Mouse (Mus musculus) midbrain, embryonic 13.5 days (tissue): ENCODE measurements around the gene Mog. TPM values are rescaled to one million over a fixed set of nuclear protein-coding genes. Genes with fewer than 3 reads are reported as not detected.

ENCODE experiments used
- ATAC-seq: fragments of 200-750 bp; cut with Nextera tagmentation; 2 replicates; pipeline ENCODE4 v1.8.0; 2017; ENCODE audit warnings: mild to moderate bottlenecking, moderate TSS enrichment, moderate library complexity
- H3K27ac ChIP-seq: fragments of 300-500 bp; sonication (generic); 2 replicates; pipeline ENCODE4 v1.5.1; 2015; ENCODE audit warnings: inconsistent platforms, mild to moderate bottlenecking, moderate library complexity
- H3K27me3 ChIP-seq: fragments of 300-500 bp; sonication (generic); 2 replicates; pipeline ENCODE4 v1.6.1; 2015; ENCODE audit warnings: mild to moderate bottlenecking, inconsistent platforms
- H3K36me3 ChIP-seq: fragments of 300-500 bp; sonication (generic); 2 replicates; pipeline ENCODE4 v1.6.1; 2015; ENCODE audit warnings: mild to moderate bottlenecking, inconsistent platforms
- H3K4me1 ChIP-seq: fragments of 300-500 bp; sonication (generic); replicated peaks from 2 replicates; pipeline ENCODE4 v1.6.1; 2015; ENCODE audit warnings: inconsistent platforms
- H3K4me2 ChIP-seq: fragments of 300-500 bp; sonication (generic); replicated peaks from 2 replicates; pipeline ENCODE4 v1.6.1; 2015; ENCODE audit warnings: moderate library complexity, mild to moderate bottlenecking, inconsistent platforms
- H3K4me3 ChIP-seq: fragments of 300-500 bp; sonication (generic); replicated peaks from 2 replicates; pipeline ENCODE4 v1.5.1; 2015; ENCODE audit warnings: mild to moderate bottlenecking, inconsistent platforms
- H3K9ac ChIP-seq: fragments of 300-500 bp; sonication (generic); replicated peaks from 2 replicates; pipeline ENCODE4 v1.6.1; 2015; ENCODE audit warnings: mild to moderate bottlenecking, inconsistent platforms
- H3K9me3 ChIP-seq: fragments of 300-500 bp; sonication (generic); 2 replicates; pipeline ENCODE4 v1.6.1; 2016; ENCODE audit warnings: mild to moderate bottlenecking, inconsistent platforms
- WGBS: fragments of 180-500 bp; shearing (Covaris S2); methylation state at CpG from one replicate; pipeline ENCODE4 v1.1.7; 2015; 5-methylcytosine and 5-hydroxymethylcytosine counted together
- polyA plus RNA-seq: library from polyadenylated mRNA; unstranded; fragments of >200 nt; fragmentation: Nextera tagmentation; extraction: Ambion mirVana; gene quantifications from 2 replicates; pipeline ENCODE4 v1.2.1, GENCODE M21; 2015

Mog gene
- polyA plus RNA-seq = 1.6 TPM in 2 replicates

GRCm38 (mm10) chr17:37022628-37023576 lies at the start of gene Mog:
Gene Mog (minus strand): TSS chr17:37023398.
- no peak for ATAC-seq
- 73% methylated on average over 9 of the region's 9 CpGs for WGBS

GRCm38 (mm10) chr17:37072730-37073276 lies 49.6 kb upstream of the Mog start:
- Histone ChIP-seq H3K27me3 (0 out of 2 replicates have a peak, but pooled peaks cover 4% of the 10 kb centered on the region), H3K4me2 (no peak overlapping the region), H3K9ac (no peak overlapping the region), H3K4me3 (no peak overlapping the region), H3K9me3 (no peaks in the 10 kb centered on the region), H3K36me3 (peaks cover 90% of the 10 kb centered on the region), H3K27ac (peak overlapping the region; percentile 60), H3K4me1 (peaks cover 16% of the 10 kb centered on the region)
- peak; percentile 37; the same call in 1 of the 2 replicates for ATAC-seq
- 24% methylated on average over 11 of the region's 11 CpGs for WGBS

More at GRCm38 (mm10) chr17:37022628-37023576, at the start of gene Mog:
- Histone ChIP-seq H3K27me3 (no peaks in the 10 kb centered on the region), H3K9me3 (no peaks in the 10 kb centered on the region), H3K27ac (no peak within 1 kb of the TSS), H3K9ac (no peak within 1 kb of the TSS), H3K4me2 (no peak within 1 kb of the TSS), H3K4me1 (peaks cover 3% of the 10 kb centered on the region; the same call in 1 of the 2 replicates), H3K4me3 (no peak within 1 kb of the TSS), H3K36me3 (no peaks in the 10 kb centered on the region)

- WGBS = 50% methylated on average over 12 of the region's 12 CpGs
- H3K4me1 ChIP-seq = peaks cover 16% of the 10 kb centered on the region
- peaks cover 96% of the 10 kb centered on the region for H3K36me3 ChIP-seq
- 0 out of 2 replicates have a peak, but pooled peaks cover 4% of the 10 kb centered on the region for H3K27me3 ChIP-seq
- 0 out of 2 replicates have a peak overlapping the region, but pooled peaks have one; percentile 16 for H3K9ac ChIP-seq
- H3K4me3 ChIP-seq = no peak overlapping the region
- H3K4me2 ChIP-seq = no peak overlapping the region
- ATAC-seq = peak; percentile 48; the same call in 1 of the 2 replicates
- no peaks in the 10 kb centered on the region for H3K9me3 ChIP-seq
- peak overlapping the region; percentile 60; the same call in 1 of the 2 replicates for H3K27ac ChIP-seq
Measured at GRCm38 (mm10) chr17:37072080-37072729, 49.0 kb upstream of the Mog start.

GRCm38 (mm10) chr17:37070121-37070520 lies 46.9 kb upstream of the Mog start:
- no peak for ATAC-seq
- WGBS = 88% methylated on average over 8 of the region's 8 CpGs

DNA sequence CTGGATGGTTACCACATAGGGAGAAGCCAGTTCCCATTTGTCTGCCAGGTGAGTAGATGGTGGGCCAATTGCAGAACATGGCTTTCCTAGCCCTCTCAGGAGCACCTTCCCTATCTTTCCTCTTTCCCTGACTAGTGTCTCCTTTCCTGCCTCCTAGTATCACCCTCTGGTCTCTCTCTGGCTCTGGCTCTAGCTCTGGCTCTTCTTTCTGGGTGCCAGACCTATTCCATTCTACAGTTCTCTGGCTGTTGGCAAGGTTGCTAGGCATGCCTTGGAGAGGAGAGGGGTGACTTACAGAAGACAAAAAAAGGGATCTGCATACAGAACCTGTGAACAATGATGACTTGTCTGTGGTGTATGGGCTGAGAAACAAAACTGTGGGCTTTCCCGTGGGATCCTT lies 44.7 kb upstream of the Mog start:
- 0 out of 2 replicates have a peak overlapping the region, but pooled peaks have one; percentile 6 for H3K27ac ChIP-seq
- WGBS = 81% methylated on average over 1 of the region's 1 CpGs

More at GRCm38 (mm10) chr17:37070121-37070520, 46.9 kb upstream of the Mog start:
- Histone ChIP-seq H3K4me1 (peaks cover 16% of the 10 kb centered on the region), H3K9me3 (no peaks in the 10 kb centered on the region), H3K4me2 (no peak overlapping the region), H3K9ac (no peak overlapping the region), H3K4me3 (no peak overlapping the region), H3K27me3 (no peaks in the 10 kb centered on the region), H3K36me3 (peaks cover 99% of the 10 kb centered on the region), H3K27ac (no peak overlapping the region)

DNA sequence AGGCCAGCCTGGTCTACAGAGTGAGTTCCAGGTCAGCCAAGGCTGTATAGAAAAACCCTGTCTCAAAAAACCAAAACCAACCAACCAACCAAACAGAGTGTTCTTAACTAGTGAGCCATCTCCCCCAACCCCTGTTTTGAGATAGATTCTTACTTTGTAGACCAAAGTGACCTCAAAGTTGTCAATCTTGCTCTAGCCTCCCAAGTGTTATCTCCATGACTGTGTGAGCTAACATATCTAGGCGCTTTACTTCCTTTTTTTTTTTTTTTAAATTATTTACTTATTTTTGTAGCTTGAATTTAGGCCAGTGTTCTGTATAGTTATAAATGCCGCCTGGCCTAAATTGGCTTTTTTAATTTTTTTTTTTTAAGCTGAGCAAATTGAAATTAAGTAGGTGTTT lies 42.8 kb upstream of the Mog start:
- no peaks in the 10 kb centered on the region for H3K9me3 ChIP-seq
- H3K4me3 ChIP-seq = no peak overlapping the region
- no peak overlapping the region for H3K27ac ChIP-seq
- H3K36me3 ChIP-seq = peaks cover 99% of the 10 kb centered on the region
- no peak for ATAC-seq
- H3K27me3 ChIP-seq = no peaks in the 10 kb centered on the region
- H3K9ac ChIP-seq = no peak overlapping the region
- H3K4me1 ChIP-seq = peaks cover 9% of the 10 kb centered on the region; the same call in 1 of the 2 replicates
- H3K4me2 ChIP-seq = no peak overlapping the region
- 97% methylated on average over 2 of the region's 2 CpGs for WGBS

More for the DNA sequence above, 44.7 kb upstream of the Mog start:
- H3K4me2 ChIP-seq = no peak overlapping the region
- H3K4me1 ChIP-seq = peaks cover 19% of the 10 kb centered on the region
- no peak overlapping the region for H3K9ac ChIP-seq
- peaks cover 99% of the 10 kb centered on the region for H3K36me3 ChIP-seq
- H3K9me3 ChIP-seq = no peaks in the 10 kb centered on the region
- H3K4me3 ChIP-seq = no peak overlapping the region
- no peaks in the 10 kb centered on the region for H3K27me3 ChIP-seq
- no peak for ATAC-seq

GRCm38 (mm10) chr17:37063686-37064495 lies 40.7 kb upstream of the Mog start:
- ATAC-seq = no peak; the same call in 1 of the 2 replicates
- WGBS = 52% methylated on average over 11 of the region's 11 CpGs

DNA sequence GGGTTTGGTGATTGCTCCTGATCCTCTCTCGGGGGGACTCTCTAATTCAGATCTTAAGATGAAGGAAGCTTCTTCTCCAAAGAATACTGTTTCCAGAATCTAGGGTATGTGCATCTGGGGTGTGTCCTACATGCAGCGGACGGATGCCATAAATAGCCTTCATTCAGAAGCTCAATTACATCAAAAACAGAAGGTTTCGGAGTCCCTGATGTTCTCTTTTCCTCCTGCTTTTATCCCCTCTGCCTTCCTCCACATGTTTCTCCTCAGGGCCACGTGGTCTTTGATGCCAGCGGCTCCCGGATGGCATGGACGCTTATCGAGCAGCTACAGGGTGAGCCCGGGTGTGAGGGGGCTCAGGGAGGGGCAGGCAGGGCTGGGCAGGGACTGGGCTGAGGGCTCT lies 39.9 kb upstream of the Mog start:
- no peak overlapping the region for H3K4me3 ChIP-seq
- no peak for ATAC-seq
- 55% methylated on average over 10 of the region's 10 CpGs for WGBS
- H3K4me2 ChIP-seq = no peak overlapping the region
- H3K27me3 ChIP-seq = no peaks in the 10 kb centered on the region
- H3K36me3 ChIP-seq = peaks cover 95% of the 10 kb centered on the region
- peaks cover 9% of the 10 kb centered on the region; the same call in 1 of the 2 replicates for H3K4me1 ChIP-seq
- H3K27ac ChIP-seq = no peak overlapping the region
- H3K9me3 ChIP-seq = no peaks in the 10 kb centered on the region
- no peak overlapping the region for H3K9ac ChIP-seq

More at GRCm38 (mm10) chr17:37063686-37064495, 40.7 kb upstream of the Mog start:
- Histone ChIP-seq H3K9me3 (no peaks in the 10 kb centered on the region), H3K4me1 (peaks cover 9% of the 10 kb centered on the region; the same call in 1 of the 2 replicates), H3K4me3 (no peak overlapping the region), H3K9ac (no peak overlapping the region), H3K27ac (no peak overlapping the region), H3K27me3 (no peaks in the 10 kb centered on the region), H3K4me2 (no peak overlapping the region), H3K36me3 (peaks cover 96% of the 10 kb centered on the region)

- ATAC-seq = no peak
- no peak overlapping the region for H3K9ac ChIP-seq
- H3K27me3 ChIP-seq = no peaks in the 10 kb centered on the region
- H3K27ac ChIP-seq = no peak overlapping the region
- H3K36me3 ChIP-seq = peaks cover 91% of the 10 kb centered on the region
- H3K4me1 ChIP-seq = peaks cover 9% of the 10 kb centered on the region; the same call in 1 of the 2 replicates
- WGBS = 78% methylated on average over 10 of the region's 10 CpGs
- no peak overlapping the region for H3K4me2 ChIP-seq
- H3K4me3 ChIP-seq = no peak overlapping the region
- no peaks in the 10 kb centered on the region for H3K9me3 ChIP-seq
Measured at GRCm38 (mm10) chr17:37062101-37062641, 39.0 kb upstream of the Mog start.

- Histone ChIP-seq H3K36me3 (peaks cover 90% of the 10 kb centered on the region), H3K9ac (no peak overlapping the region), H3K4me2 (no peak overlapping the region), H3K4me3 (no peak overlapping the region), H3K27me3 (no peaks in the 10 kb centered on the region), H3K27ac (no peak overlapping the region), H3K9me3 (no peaks in the 10 kb centered on the region), H3K4me1 (peaks cover 14% of the 10 kb centered on the region)
- 70% methylated on average over 3 of the region's 3 CpGs for WGBS
- no peak for ATAC-seq
Measured at GRCm38 (mm10) chr17:37061435-37061834, 38.2 kb upstream of the Mog start.

GRCm38 (mm10) chr17:37056957-37057356 lies 33.8 kb upstream of the Mog start:
- 76% methylated on average over 6 of the region's 6 CpGs for WGBS
- H3K36me3 ChIP-seq = peaks cover 79% of the 10 kb centered on the region
- peaks cover 22% of the 10 kb centered on the region for H3K4me1 ChIP-seq

More at GRCm38 (mm10) chr17:37056957-37057356, 33.8 kb upstream of the Mog start:
- Histone ChIP-seq H3K27me3 (no peaks in the 10 kb centered on the region), H3K4me2 (no peak overlapping the region), H3K9me3 (no peaks in the 10 kb centered on the region), H3K9ac (no peak overlapping the region), H3K4me3 (no peak overlapping the region), H3K27ac (no peak overlapping the region; the same call in 1 of the 2 replicates)
- no peak for ATAC-seq
